Comparison of ENCODE assay signal across 10 mouse cellular contexts in the genomic region with DNA sequence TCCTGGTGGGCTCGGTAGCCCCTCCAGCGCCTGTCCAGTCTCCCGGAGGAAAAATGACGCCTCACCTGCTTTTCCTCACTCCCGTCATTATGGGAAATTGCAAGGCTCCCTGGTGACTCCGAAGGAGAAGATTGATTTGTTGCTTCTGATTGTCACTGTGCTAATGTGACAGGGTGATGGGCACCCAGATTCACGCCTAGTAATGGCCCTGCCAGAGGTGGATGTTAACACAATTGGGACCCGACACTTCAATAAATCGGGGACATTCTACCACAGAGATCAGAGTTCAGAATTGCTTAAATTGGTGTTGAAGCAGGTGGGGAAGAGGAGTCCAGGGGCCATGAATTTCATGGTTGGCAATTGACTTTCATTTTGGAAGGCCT. TPM values are rescaled to one million over a fixed set of nuclear protein-coding genes. Genes with fewer than 3 reads are reported as not detected.
A peak's percentile ranks its signal among the peaks of the same experiment; 100 is the strongest.
DNase-seq lines count a peak whose midpoint lies in the region; ATAC-seq and TF ChIP-seq lines count a peak whose summit lies in the region.
"Had no signal": no experiment of that assay in that cellular context is flagged by ENCODE, and none has a peak within 500 bp of the region (broad histone marks: within the 10 kb centered on the region; RNA-seq: fewer than 3 reads in every experiment).

No protein-coding gene starts in this region.

- no peak for TF ChIP-seq CTCF in lung, embryonic 14.5 days (IDR thresholded peaks at IDR 0.05; ENCODE audit: low read depth)
- TF ChIP-seq CTCF in intestine, postnatal 0 days (IDR thresholded peaks at IDR 0.05; ENCODE audit: low read depth) = no peak

- peak overlapping the region; percentile 65; the same call in 1 of the 2 replicates for H3K27ac ChIP-seq in forebrain, embryonic 12.5 days
- no peak overlapping the region for H3K27ac ChIP-seq in forebrain, embryonic 11.5 days (ENCODE audit: low read depth, low read length)
- H3K27ac ChIP-seq in lung, embryonic 14.5 days (ENCODE audit: low read depth) = peak overlapping the region; percentile 60; the same call in 1 of the 2 replicates
- 0 out of 2 replicates have a peak overlapping the region, but pooled peaks have one; percentile 15 for H3K27ac ChIP-seq in intestine, postnatal 0 days (ENCODE audit: low read depth, low read length)
- peak overlapping the region; percentile 55; the same call in 1 of the 2 replicates for H3K27ac ChIP-seq in stomach, embryonic 14.5 days (ENCODE audit: low read length)

- WGBS in forebrain, embryonic 12.5 days = 48% methylated on average over 9 of the region's 9 CpGs
- WGBS in forebrain, embryonic 11.5 days = 53% methylated on average over 9 of the region's 9 CpGs
- WGBS in lung, embryonic 14.5 days = 19% methylated on average over 9 of the region's 9 CpGs
- WGBS in intestine, postnatal 0 days = 20% methylated on average over 9 of the region's 9 CpGs
- WGBS in stomach, embryonic 14.5 days = 18% methylated on average over 9 of the region's 9 CpGs

- H3K9me3 ChIP-seq in forebrain, embryonic 12.5 days = 0 out of 2 replicates have a peak, but pooled peaks cover 3% of the 10 kb centered on the region
- no peaks in the 10 kb centered on the region; the same call in 1 of the 2 replicates for H3K9me3 ChIP-seq in forebrain, embryonic 11.5 days (ENCODE audit: control insufficient read depth, low read length)
- H3K9me3 ChIP-seq in lung, embryonic 14.5 days (ENCODE audit: low read depth, low read length) = no peaks in the 10 kb centered on the region
- no peaks in the 10 kb centered on the region for H3K9me3 ChIP-seq in intestine, postnatal 0 days (ENCODE audit: control insufficient read depth)
- H3K9me3 ChIP-seq in stomach, embryonic 14.5 days (ENCODE audit: control insufficient read depth, low read depth, low read length) = no peaks in the 10 kb centered on the region

- intact Hi-C loops in left cerebral cortex, postnatal 10 days (cut with DNase I) = no loop called here

- no peak for DNase-seq in forebrain, embryonic 11.5 days (ENCODE audit: low spot score)
- DNase-seq in lung, embryonic 14.5 days = no peak
- DNase-seq in lung, postnatal 10 days = no peak
- DNase-seq in adrenal gland, adult 8-10 months = no peak
- DNase-seq in left cerebral cortex, postnatal 10 days (ENCODE audit: extremely low spot score in 1 of 2, low spot score in 2 of 2) = no peak
- DNase-seq: heart, postnatal 36 days had no signal

- no peak overlapping the region for H3K9ac ChIP-seq in forebrain, embryonic 12.5 days
- no peak overlapping the region for H3K9ac ChIP-seq in forebrain, embryonic 11.5 days (ENCODE audit: low read length)
- H3K9ac ChIP-seq in lung, embryonic 14.5 days = no peak overlapping the region
- no peak overlapping the region for H3K9ac ChIP-seq in intestine, postnatal 0 days (ENCODE audit: low read depth, low read length)
- no peak overlapping the region for H3K9ac ChIP-seq in stomach, embryonic 14.5 days (replicated peaks; ENCODE audit: low read depth, low read length)

- H3K4me1 ChIP-seq in forebrain, embryonic 12.5 days = peaks cover 35% of the 10 kb centered on the region
- H3K4me1 ChIP-seq in forebrain, embryonic 11.5 days (replicated peaks; ENCODE audit: control insufficient read depth, insufficient read depth, low read length) = peaks cover 1% of the 10 kb centered on the region; the same call in 1 of the 2 replicates
- peaks cover 7% of the 10 kb centered on the region for H3K4me1 ChIP-seq in lung, embryonic 14.5 days (ENCODE audit: insufficient read depth)
- peaks cover 11% of the 10 kb centered on the region for H3K4me1 ChIP-seq in intestine, postnatal 0 days (replicated peaks; ENCODE audit: control insufficient read depth, insufficient read depth, low read length)
- peaks cover 53% of the 10 kb centered on the region for H3K4me1 ChIP-seq in stomach, embryonic 14.5 days (ENCODE audit: control insufficient read depth, insufficient read depth, low read length)

- H3K27me3 ChIP-seq in forebrain, embryonic 12.5 days = no peaks in the 10 kb centered on the region
- no peaks in the 10 kb centered on the region for H3K27me3 ChIP-seq in forebrain, embryonic 11.5 days (ENCODE audit: control insufficient read depth, insufficient read depth, low read length)
- H3K27me3 ChIP-seq in lung, embryonic 14.5 days (ENCODE audit: insufficient read depth, low read length) = no peaks in the 10 kb centered on the region
- H3K27me3 ChIP-seq in intestine, postnatal 0 days (replicated peaks; ENCODE audit: control insufficient read depth, insufficient read depth, low read length) = no peaks in the 10 kb centered on the region
- no peaks in the 10 kb centered on the region for H3K27me3 ChIP-seq in stomach, embryonic 14.5 days (ENCODE audit: control insufficient read depth, insufficient read depth, low read length)

- H3K4me3 ChIP-seq in forebrain, embryonic 12.5 days (replicated peaks) = no peak overlapping the region
- H3K4me3 ChIP-seq in forebrain, embryonic 11.5 days (ENCODE audit: low read depth, low read length) = no peak overlapping the region
- H3K4me3 ChIP-seq in lung, embryonic 14.5 days (ENCODE audit: low read depth, low read length) = no peak overlapping the region
- H3K4me3 ChIP-seq in intestine, postnatal 0 days (ENCODE audit: low read depth, low read length) = no peak overlapping the region
- no peak overlapping the region for H3K4me3 ChIP-seq in stomach, embryonic 14.5 days (ENCODE audit: low read depth, low read length)

- no peaks in the 10 kb centered on the region for H3K36me3 ChIP-seq in forebrain, embryonic 12.5 days (replicated peaks)
- no peaks in the 10 kb centered on the region for H3K36me3 ChIP-seq in forebrain, embryonic 11.5 days (ENCODE audit: control insufficient read depth, insufficient read depth, low read length)
- no peaks in the 10 kb centered on the region for H3K36me3 ChIP-seq in lung, embryonic 14.5 days (ENCODE audit: insufficient read depth)
- H3K36me3 ChIP-seq in intestine, postnatal 0 days (ENCODE audit: control insufficient read depth, insufficient read depth) = no peaks in the 10 kb centered on the region; the same call in 1 of the 2 replicates
- H3K36me3 ChIP-seq in stomach, embryonic 14.5 days (ENCODE audit: control insufficient read depth, insufficient read depth, low read length) = no peaks in the 10 kb centered on the region

- ATAC-seq in forebrain, embryonic 12.5 days (ENCODE audit: low FRiP score) = peak; percentile 59
- ATAC-seq in forebrain, embryonic 11.5 days (replicated peaks; ENCODE audit: low FRiP score) = no peak
- no peak for ATAC-seq in lung, embryonic 14.5 days (ENCODE audit: insufficient read depth)
- no peak for ATAC-seq in intestine, postnatal 0 days
- ATAC-seq in stomach, embryonic 14.5 days (ENCODE audit: insufficient number of reproducible peaks, insufficient read depth, low FRiP score, low read depth) = no peak

- H3K4me2 ChIP-seq in forebrain, embryonic 12.5 days = peak overlapping the region; percentile 17; the same call in 1 of the 2 replicates
- H3K4me2 ChIP-seq in forebrain, embryonic 11.5 days (ENCODE audit: low read depth, low read length, severe bottlenecking) = no peak overlapping the region
- H3K4me2 ChIP-seq in lung, embryonic 14.5 days = peak overlapping the region; percentile 13; the same call in 1 of the 2 replicates
- H3K4me2 ChIP-seq in intestine, postnatal 0 days (replicated peaks; ENCODE audit: low read depth) = peak overlapping the region; percentile 37
- peak overlapping the region; percentile 29 for H3K4me2 ChIP-seq in stomach, embryonic 14.5 days (replicated peaks; ENCODE audit: low read depth, low read length)

RNA-seq across cellular contexts. Expression of a gene that starts 17.7 kb away (rescaled TPM):
- 51.9 and 54.6 TPM in 2 replicates for polyA plus RNA-seq in forebrain, embryonic 12.5 days (2016; fragmentation: Nextera tagmentation; extraction: Ambion mirVana)
- 63.6 and 64.5 TPM in 2 replicates for polyA plus RNA-seq in forebrain, embryonic 11.5 days (2014; fragmentation: Nextera tagmentation; extraction: Ambion mirVana)
- polyA plus RNA-seq in lung, embryonic 14.5 days (2014; fragmentation: Nextera tagmentation; extraction: Ambion mirVana) = 102 and 105 TPM in 2 replicates
- polyA plus RNA-seq in intestine, postnatal 0 days (2015; fragmentation: Nextera tagmentation; extraction: Ambion mirVana) = 37.4 and 40.1 TPM in 2 replicates
- 128 and 135 TPM in 2 replicates for polyA plus RNA-seq in stomach, embryonic 14.5 days (2014; fragmentation: Nextera tagmentation; extraction: Ambion mirVana)
- total RNA-seq in adrenal gland, adult 8-10 months (2022) = 100 to 1,000 TPM in 2 of 4 experiments, 10 to 100 TPM in 2; 84.9 to 116 (median 99.1) TPM
- total RNA-seq in left cerebral cortex, postnatal 10 days (2021) = 10 to 100 TPM; 38.6 to 38.8 TPM
- total RNA-seq: MEL had no signal
